Mouse (Mus musculus) splenic B cell, adult 2 months (primary cell): ENCODE results near the gene Fdps.
A peak's percentile ranks its signal among the peaks of the same experiment; 100 is the strongest.

Experiments used
- DNase-seq: peaks from one replicate; pipeline ENCODE4 v3.0.0-alpha.2; 2011; ENCODE audit warnings: low read depth, low spot score
- H3K27me3 ChIP-seq: 2 replicates; pipeline ENCODE4 v1.6.1; 2012; ENCODE audit warnings: mild to moderate bottlenecking, low read length, moderate library complexity, mixed read lengths; ENCODE audit not compliant: control insufficient read depth, poor library complexity, insufficient read depth, severe bottlenecking
- H3K36me3 ChIP-seq: 2 replicates; pipeline ENCODE4 v1.6.1; 2012; ENCODE audit warnings: mild to moderate bottlenecking, low read length, moderate library complexity, mixed read lengths; ENCODE audit not compliant: control insufficient read depth, poor library complexity, insufficient read depth, severe bottlenecking

The Fdps gene

DNA sequence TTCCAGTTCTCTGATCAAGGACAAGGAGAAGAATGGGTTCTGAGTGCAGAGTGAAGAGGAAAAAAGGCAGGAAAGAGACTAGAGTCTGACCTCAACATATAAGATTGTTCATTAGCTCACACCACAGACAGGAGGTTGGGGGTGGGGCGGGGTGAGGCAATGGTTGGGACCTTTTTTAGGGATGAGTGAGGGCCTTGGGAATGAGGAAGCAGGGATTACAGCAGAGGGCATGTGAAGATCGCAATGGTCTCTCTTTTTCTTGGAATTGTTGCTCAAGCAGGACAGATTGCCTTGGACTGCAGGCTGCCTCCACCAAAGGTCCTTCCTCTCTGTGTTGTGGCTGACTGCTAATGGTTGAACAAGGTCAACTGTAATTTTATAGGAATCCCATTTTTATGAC, 21.6 kb upstream of the Fdps start:
- H3K27me3 ChIP-seq: no peaks in the 10 kb centered on the region
- H3K36me3 ChIP-seq: no peaks in the 10 kb centered on the region
- DNase-seq: no peak

DNA sequence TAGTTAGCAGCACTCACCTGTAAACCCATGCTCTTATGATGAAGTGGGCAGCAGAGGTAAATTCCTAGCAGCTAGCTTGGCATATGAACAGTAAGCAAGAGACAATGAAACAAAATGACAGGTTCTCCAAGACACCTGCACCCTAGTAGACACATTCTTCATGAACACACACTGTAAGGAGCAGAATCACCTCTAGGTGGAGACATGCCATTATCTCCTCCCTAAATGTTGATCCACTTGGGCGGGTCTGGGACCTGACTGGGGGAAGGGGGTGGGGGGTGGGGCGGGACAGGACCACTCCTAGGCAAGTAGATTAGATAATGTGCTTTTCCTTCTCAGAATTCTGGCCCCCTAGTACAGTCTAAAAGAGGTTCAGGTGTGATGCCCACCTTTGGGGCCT, 13.8 kb upstream of the Fdps start:
- peak; percentile 72 for DNase-seq
- H3K27me3 ChIP-seq: no peaks in the 10 kb centered on the region
- H3K36me3 ChIP-seq: no peaks in the 10 kb centered on the region

DNA sequence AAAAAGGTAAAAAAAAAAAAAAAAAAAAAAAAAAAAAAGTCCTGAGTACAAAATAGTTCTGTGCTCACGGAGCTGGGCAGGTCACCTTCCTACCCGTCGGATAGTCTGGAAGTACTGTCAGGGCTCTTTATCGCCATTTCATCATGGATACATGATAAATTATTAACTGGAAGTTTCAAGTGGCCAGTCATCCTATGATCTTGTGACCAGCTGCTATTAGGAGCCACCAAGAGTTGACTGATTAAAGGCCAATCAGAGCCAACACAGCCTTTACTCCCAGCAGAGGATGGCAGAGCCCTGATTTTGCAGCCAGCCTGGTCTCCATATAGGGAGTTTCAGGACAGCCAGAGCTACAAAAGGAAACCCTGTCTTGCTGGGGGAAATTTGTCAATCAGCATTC, 11.3 kb upstream of the Fdps start:
- no peaks in the 10 kb centered on the region for H3K27me3 ChIP-seq
- H3K36me3 ChIP-seq: no peaks in the 10 kb centered on the region
- no peak for DNase-seq

DNA sequence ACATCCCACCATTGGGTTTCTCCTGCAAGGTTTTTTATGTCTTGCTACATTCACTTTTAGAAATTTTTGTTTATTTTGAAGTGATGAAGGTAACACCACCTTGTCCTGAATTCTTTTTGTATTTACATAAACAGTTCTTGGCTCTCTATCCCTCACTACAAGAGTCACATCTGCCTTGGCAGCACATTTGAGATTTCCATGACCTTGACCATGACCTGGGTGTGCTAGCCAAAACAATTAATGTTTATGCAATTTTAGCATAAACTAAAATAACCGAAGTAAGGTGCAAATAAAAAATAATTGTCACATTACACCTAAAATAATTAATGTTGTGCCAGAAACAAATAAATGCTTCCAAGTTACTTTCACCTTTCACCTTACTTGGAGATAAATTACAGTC, 6.4 kb upstream of the Fdps start:
- no peak for DNase-seq
- no peaks in the 10 kb centered on the region for H3K36me3 ChIP-seq
- no peaks in the 10 kb centered on the region for H3K27me3 ChIP-seq

- DNase-seq: no peak
- Histone ChIP-seq H3K27me3 (no peaks in the 10 kb centered on the region), H3K36me3 (no peaks in the 10 kb centered on the region)
These were observed 5.8 kb upstream of the Fdps start for GRCm38 (mm10) chr3:89107545-89107944.

DNA sequence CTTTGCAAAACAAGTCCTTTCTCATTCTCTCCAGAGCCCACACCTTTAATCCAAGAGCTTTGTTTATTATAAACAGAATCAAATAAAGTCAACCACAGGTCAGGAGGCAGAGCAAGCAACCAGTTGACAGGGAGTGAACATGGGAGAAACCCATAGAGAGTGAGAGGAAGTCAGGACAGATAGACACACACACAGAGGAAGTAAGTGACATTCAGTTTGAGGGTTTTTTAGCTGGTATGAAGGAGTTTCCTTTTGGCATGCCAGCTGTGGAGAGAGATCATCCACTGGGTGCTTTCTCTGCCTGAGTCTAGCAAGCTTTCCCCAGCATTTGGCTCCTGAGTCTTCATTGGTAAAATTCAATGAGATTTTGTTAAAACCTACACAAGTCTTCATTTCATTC, 5.1 kb upstream of the Fdps start:
- no peaks in the 10 kb centered on the region for H3K27me3 ChIP-seq
- no peaks in the 10 kb centered on the region for H3K36me3 ChIP-seq
- no peak for DNase-seq

- H3K36me3 ChIP-seq: no peaks in the 10 kb centered on the region
- DNase-seq: no peak
- no peaks in the 10 kb centered on the region for H3K27me3 ChIP-seq
These were observed 1.5 kb upstream of the Fdps start for GRCm38 (mm10) chr3:89103291-89103595.

DNA sequence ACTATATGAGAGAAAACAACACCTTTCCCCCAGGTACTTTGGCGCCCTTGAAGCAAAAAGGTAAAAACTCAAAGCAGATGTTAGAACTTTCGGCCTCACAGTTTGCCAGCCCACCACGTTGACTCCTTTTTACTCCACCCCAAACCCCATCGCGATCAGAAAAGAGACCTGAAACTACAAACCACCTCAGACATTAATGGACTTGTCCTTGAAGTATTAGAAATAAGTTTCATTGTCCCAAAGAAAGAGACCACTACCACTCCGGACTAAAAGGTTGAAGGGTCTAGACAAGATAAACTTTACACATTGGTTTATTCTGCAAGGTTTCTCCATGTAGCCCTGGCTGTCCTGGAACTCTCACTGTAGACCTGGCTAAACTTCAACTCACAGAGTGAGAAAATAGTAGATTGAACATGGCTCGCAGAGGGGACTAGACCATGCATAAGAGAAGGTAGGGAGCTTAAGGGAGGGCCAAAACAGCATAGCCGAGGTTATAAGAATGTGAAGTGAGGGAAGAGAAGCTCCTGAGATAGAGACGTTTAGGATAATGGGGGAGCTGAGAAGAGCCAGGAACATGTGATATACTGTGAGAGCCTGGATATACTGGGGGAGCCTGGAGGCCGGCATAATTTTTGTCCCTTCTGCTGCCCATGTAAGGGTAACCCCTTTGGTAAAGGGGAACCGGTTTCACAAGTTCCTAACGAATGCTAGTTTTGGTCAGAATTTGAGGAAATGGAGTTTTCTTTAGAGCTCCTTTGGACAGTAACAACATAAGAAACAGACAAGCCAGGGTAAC, 934 bp upstream of the Fdps start:
- H3K36me3 ChIP-seq: no peaks in the 10 kb centered on the region
- H3K27me3 ChIP-seq: no peaks in the 10 kb centered on the region
- DNase-seq: no peak

DNA sequence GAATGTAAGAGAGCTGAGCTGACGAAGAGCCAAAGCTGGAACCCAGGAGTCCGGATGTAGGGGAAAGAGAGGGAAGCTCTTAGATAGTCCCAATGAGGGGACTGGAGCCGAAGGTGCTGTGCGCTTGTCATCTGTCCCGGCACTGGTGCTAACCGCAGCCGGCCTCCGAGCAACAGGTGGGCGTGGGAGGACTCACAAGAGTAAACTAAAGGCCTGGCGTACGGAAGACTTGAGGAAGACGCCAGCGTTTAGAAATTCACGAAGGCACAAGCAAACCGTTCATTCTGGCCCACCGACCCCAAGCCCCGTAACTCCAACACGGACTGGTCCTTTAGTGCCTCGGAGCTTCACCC, 324 bp downstream of the Fdps start:
- no peak for DNase-seq
- Histone ChIP-seq H3K27me3 (no peaks in the 10 kb centered on the region), H3K36me3 (no peaks in the 10 kb centered on the region)

- no peaks in the 10 kb centered on the region for H3K27me3 ChIP-seq
- H3K36me3 ChIP-seq: no peaks in the 10 kb centered on the region
- DNase-seq: no peak
These were observed 948 bp downstream of the Fdps start, which contains the start of gene Gm43738 for GRCm38 (mm10) chr3:89100811-89101210. Gene Gm43738 (minus strand): TSS chr3:89101099.

GRCm38 (mm10) chr3:89094021-89094420, 7.7 kb downstream of the Fdps start:
- Histone ChIP-seq H3K36me3 (no peaks in the 10 kb centered on the region), H3K27me3 (no peaks in the 10 kb centered on the region)
- DNase-seq: no peak

DNA sequence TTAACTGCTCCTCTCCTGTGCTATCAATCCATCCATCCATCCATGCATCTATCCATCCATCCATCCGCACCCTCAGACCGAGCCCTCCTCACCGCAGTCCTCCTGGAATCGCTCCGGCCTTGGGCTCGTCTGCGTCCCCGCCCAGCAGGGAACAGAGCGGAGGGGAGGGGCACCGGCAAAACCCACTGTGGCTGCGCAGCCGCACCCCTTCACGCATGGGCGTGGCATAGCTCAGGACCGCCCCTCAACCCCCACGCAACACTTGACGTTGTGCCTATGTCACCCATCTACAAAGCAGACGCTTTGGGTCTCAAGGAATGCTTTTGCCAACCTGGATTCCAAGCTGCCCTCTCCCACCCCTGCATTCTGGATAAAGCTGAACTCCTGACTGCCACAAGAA, 8.6 kb downstream of the Fdps start, which contains the start of gene Rusc1:
TSS of gene Rusc1 (minus strand) at position 137 of the 400 bp plus-strand sequence.
- peak; percentile 72 for DNase-seq
- H3K27me3 ChIP-seq: no peaks in the 10 kb centered on the region
- no peaks in the 10 kb centered on the region for H3K36me3 ChIP-seq

DNA sequence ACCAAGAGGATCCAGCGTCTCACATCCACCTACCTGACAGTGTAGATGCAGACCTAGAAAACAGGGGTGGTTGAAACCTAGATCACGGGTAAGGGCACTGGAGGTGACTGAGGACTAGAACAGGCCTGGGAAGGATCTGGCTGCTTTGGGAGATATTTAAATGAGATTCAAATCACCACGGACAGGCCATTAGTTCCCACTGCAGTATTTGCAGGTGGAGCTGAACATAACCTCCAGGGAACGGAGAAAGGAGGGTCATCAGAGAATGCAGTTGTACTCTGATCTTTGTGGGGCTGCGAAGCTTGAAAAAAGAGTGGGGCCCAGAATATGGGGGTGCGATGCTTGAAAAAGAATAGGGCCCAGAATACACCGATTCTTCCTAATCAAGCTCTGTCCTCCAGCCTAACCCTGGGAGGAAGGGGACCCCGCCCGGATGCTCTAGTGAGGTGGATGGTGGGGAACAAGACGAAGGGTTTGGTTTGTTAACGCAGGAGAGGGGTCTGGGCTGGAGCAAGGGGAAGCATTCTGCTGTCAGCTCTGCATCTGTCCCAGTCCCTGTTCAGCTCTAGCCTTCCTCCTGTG, 9.2 kb downstream of the Fdps start:
- H3K36me3 ChIP-seq: no peaks in the 10 kb centered on the region
- no peak for DNase-seq

GRCm38 (mm10) chr3:89091811-89092508, 9.8 kb downstream of the Fdps start:
- DNase-seq: no peak
- Histone ChIP-seq H3K36me3 (no peaks in the 10 kb centered on the region), H3K27me3 (no peaks in the 10 kb centered on the region)

More for the DNA sequence above, 9.2 kb downstream of the Fdps start:
- no peaks in the 10 kb centered on the region for H3K27me3 ChIP-seq
